ENCODE assay signal across 9 mouse cellular contexts in genomic region chr10:120721956-120722532, GRCm38 (mm10).
A peak's percentile ranks its signal among the peaks of the same experiment; 100 is the strongest.
DNase-seq lines count a peak whose midpoint lies in the region; ATAC-seq and TF ChIP-seq lines count a peak whose summit lies in the region.
"Had no signal": no experiment of that assay in that cellular context is flagged by ENCODE, and none has a peak within 500 bp of the region (broad histone marks: within the 10 kb centered on the region; RNA-seq: fewer than 3 reads in every experiment).

No protein-coding gene starts in this region.

- no peaks in the 10 kb centered on the region for H3K9me3 ChIP-seq in kidney, embryonic 15.5 days (replicated peaks)
- H3K9me3 ChIP-seq in forebrain, embryonic 10.5 days: no peaks in the 10 kb centered on the region
- no peaks in the 10 kb centered on the region for H3K9me3 ChIP-seq in intestine, postnatal 0 days (ENCODE audit: control insufficient read depth)
- no peaks in the 10 kb centered on the region for H3K9me3 ChIP-seq in neural tube, embryonic 12.5 days

- H3K4me3 ChIP-seq in kidney, embryonic 15.5 days (replicated peaks): peak overlapping the region; percentile 20
- H3K4me3 ChIP-seq in forebrain, embryonic 10.5 days: peak overlapping the region; percentile 41
- no peak overlapping the region for H3K4me3 ChIP-seq in intestine, postnatal 0 days (ENCODE audit: low read depth, low read length)
- peak overlapping the region; percentile 25 for H3K4me3 ChIP-seq in neural tube, embryonic 12.5 days

- no peak overlapping the region for H3K27ac ChIP-seq in kidney, embryonic 15.5 days
- peak overlapping the region; percentile 64 for H3K27ac ChIP-seq in forebrain, embryonic 10.5 days
- no peak overlapping the region for H3K27ac ChIP-seq in intestine, postnatal 0 days (ENCODE audit: low read depth, low read length)
- no peak overlapping the region for H3K27ac ChIP-seq in neural tube, embryonic 12.5 days

- peaks cover 41% of the 10 kb centered on the region for H3K4me1 ChIP-seq in kidney, embryonic 15.5 days
- H3K4me1 ChIP-seq in forebrain, embryonic 10.5 days: peaks cover 54% of the 10 kb centered on the region
- H3K4me1 ChIP-seq in intestine, postnatal 0 days (replicated peaks; ENCODE audit: control insufficient read depth, insufficient read depth, low read length): peaks cover 5% of the 10 kb centered on the region; the same call in 1 of the 2 replicates
- H3K4me1 ChIP-seq in neural tube, embryonic 12.5 days: peaks cover 18% of the 10 kb centered on the region

- no peaks in the 10 kb centered on the region for H3K36me3 ChIP-seq in kidney, embryonic 15.5 days
- H3K36me3 ChIP-seq in forebrain, embryonic 10.5 days (replicated peaks): no peaks in the 10 kb centered on the region
- H3K36me3 ChIP-seq in intestine, postnatal 0 days (ENCODE audit: control insufficient read depth, insufficient read depth): no peaks in the 10 kb centered on the region
- no peaks in the 10 kb centered on the region for H3K36me3 ChIP-seq in neural tube, embryonic 12.5 days

- no peak overlapping the region; the same call in 1 of the 2 replicates for H3K9ac ChIP-seq in kidney, embryonic 15.5 days
- H3K9ac ChIP-seq in intestine, postnatal 0 days (ENCODE audit: low read depth, low read length): no peak overlapping the region
- H3K9ac ChIP-seq in neural tube, embryonic 12.5 days: no peak overlapping the region

- no peak for ATAC-seq in kidney, embryonic 15.5 days (replicated peaks; ENCODE audit: low FRiP score)
- no peak for ATAC-seq in intestine, postnatal 0 days
- ATAC-seq in neural tube, embryonic 12.5 days (ENCODE audit: low FRiP score, low read depth): no peak

- peak overlapping the region; percentile 53 for H3K4me2 ChIP-seq in kidney, embryonic 15.5 days
- H3K4me2 ChIP-seq in intestine, postnatal 0 days (replicated peaks; ENCODE audit: low read depth): peak overlapping the region; percentile 27; the same call in 1 of the 2 replicates
- H3K4me2 ChIP-seq in neural tube, embryonic 12.5 days (replicated peaks): peak overlapping the region; percentile 63

- peaks cover 18% of the 10 kb centered on the region for H3K27me3 ChIP-seq in kidney, embryonic 15.5 days
- H3K27me3 ChIP-seq in forebrain, embryonic 10.5 days (ENCODE audit: poor library complexity, severe bottlenecking): peaks cover 45% of the 10 kb centered on the region
- H3K27me3 ChIP-seq in intestine, postnatal 0 days (replicated peaks; ENCODE audit: control insufficient read depth, insufficient read depth, low read length): 0 out of 2 replicates have a peak, but pooled peaks cover 3% of the 10 kb centered on the region
- H3K27me3 ChIP-seq in neural tube, embryonic 12.5 days (replicated peaks): peaks cover 16% of the 10 kb centered on the region

- DNase-seq in kidney, adult 18-20 months: no peak
- no peak for DNase-seq in forebrain, embryonic 10.5 days (ENCODE audit: extremely low spot score, low spot score)
- no peak for DNase-seq in frontal cortex, postnatal 10 days (ENCODE audit: low spot score in 2 of 2)
- DNase-seq in cerebellum, adult 9-11 months: no peak
- no peak for DNase-seq in frontal cortex, postnatal 25 days (ENCODE audit: low spot score in 2 of 2)
- DNase-seq: heart, adult 18-20 months had no signal

- 8% methylated on average over 15 of the region's 15 CpGs for WGBS in kidney, embryonic 15.5 days
- WGBS in forebrain, embryonic 10.5 days: 2% methylated on average over 15 of the region's 15 CpGs
- WGBS in intestine, postnatal 0 days: 32% methylated on average over 15 of the region's 15 CpGs
- WGBS in neural tube, embryonic 12.5 days: 4% methylated on average over 15 of the region's 15 CpGs

- no peak for TF ChIP-seq CTCF in intestine, postnatal 0 days (IDR thresholded peaks at IDR 0.05; ENCODE audit: low read depth)
